Mouse (Mus musculus) activated CD4-positive, CD25-positive, alpha-beta regulatory T cell, adult 4 months (primary cell): ENCODE results near the gene Braf. TPM values are rescaled to one million over a fixed set of nuclear protein-coding genes. Genes with fewer than 3 reads are reported as not detected.
"Not testable (repeated sequence)": the region's sequence is repeated elsewhere in the genome, so short reads cannot be mapped to it uniquely, and the experiment has no call there.

Experiments used
- ATAC-seq: one replicate; pipeline ENCODE4 v1.8.0; 2017
- polyA plus RNA-seq, 2 experiments: library from polyadenylated mRNA; unstranded; fragments of 100-300 nt; shearing (Covaris generic); gene quantifications; one replicate each; pipeline ENCODE4 v1.2.1; 2017

The Braf gene
- polyA plus RNA-seq, result 10 to 100 TPM; 15.0 to 15.6 TPM

DNA sequence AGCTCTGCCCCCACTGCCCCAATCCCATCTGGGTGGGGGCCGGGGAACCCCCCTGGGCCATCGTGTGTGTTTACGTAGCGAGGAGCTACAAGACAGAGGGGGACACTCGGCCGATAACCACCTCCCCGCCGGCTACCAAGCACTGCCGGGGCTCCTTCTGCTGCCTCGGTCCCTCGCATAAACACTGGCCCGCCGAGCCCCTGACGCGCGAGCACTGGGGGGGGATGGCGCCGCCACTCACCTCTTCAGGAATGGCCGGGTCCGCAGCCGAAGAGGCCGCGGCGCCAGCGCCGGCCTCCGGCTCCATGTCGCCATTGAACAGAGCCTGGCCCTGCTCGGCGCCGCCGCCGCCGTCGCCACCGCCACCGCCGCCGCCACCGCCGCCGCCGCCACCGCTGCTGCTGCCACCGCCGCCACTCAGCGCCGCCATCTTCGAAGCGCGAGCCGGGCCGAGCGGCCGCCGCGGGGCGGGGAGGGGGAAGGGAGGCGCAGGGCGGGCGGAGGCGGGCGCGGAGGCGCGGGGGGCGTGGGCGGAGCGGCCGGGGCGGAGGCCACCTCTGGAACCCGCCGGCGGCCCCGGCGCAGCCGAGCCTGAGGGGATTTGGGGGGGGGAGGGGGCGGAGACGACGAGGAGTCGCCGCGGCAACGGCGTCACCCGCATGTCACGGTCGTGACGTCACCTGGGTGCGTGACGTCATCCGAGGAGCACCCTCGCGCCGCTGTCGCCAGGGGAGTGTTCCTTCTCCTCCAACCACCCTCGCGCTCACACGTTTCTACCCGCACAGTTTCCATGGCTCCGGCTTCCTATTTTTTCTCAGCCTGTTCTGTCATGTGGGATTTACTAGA is at the start of gene Braf:
Braf (minus strand) TSS at position 598 of the 846 bp plus-strand sequence.
- peak; percentile 81 for ATAC-seq

DNA sequence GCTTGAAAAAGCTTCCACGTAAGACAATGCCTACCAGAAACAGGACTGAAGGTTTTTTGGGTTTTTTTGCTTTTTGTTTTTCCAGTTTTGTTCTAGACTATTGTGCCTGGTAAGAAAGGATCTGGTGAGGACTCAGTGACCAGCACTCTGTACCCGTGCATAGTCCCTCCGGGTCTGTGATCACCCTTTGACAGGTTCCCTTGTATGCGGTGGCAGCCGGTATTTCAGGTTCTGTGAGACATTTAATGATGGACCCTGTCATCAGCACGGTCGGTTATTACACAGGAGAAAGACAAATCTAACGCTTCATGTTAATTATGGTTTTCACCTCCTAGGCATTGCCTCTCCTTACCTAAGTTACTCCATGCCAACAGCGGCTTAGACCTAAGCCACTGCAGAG is 49.8 kb upstream of the Braf start:
- ATAC-seq, result no peak

DNA sequence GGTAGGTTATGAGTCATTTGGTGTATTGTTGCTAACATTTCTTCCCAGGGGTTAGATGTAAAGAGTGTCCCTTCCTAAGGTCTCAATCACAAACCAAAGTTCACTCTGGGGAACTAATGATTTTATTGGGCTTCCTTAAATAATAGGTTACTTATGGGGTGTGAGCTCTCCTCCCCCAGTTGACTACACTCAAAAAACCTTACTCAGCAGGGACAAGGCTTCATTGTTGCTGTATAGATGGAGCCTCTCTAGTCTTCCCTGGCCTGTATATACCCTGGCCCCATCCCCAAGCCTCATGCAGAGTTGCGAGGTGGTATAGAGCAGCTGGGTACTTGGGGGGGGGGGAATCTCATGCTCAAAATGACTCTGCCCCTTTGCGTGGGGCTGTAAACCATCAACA is 32.0 kb upstream of the Braf start:
- ATAC-seq, result no peak

DNA sequence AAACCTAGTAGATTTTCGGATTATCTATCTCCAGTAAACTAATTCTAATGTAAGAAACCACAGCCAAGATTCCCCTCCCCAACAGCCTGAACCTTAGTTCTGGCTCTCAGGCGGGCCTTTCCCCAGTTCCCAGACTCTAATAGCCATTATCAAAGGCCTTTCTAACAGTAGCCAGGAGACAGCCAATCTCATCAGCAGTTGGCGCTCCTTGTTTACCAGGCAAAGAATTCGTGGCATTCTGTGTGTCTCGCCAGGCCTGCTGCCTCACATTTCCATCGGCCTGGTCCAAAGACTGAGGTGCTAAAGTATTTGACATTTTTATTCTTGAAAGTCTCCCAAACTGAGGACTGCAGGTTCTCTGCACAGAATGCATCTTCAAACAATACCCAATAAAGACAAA is 24.6 kb upstream of the Braf start:
- no peak for ATAC-seq

DNA sequence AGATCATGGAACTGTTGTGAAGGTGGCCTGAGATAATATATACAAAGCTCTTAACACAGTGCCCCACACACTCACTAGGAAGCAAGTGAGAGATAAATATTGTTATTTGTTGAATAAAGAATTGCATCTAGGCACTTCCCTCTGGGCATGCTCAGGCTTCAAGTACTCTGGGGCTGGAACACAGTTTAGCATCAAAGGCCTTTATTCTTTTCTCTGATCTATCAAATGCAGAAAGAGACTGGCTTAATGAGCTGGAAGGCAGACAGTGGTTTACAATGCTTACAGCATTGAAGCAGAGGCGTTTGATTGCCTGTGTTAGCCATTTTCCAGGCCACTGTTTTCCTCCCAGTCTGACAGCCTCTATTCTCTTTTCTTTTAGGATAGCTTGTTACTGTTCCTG is 21.8 kb upstream of the Braf start:
- ATAC-seq, result no peak

DNA sequence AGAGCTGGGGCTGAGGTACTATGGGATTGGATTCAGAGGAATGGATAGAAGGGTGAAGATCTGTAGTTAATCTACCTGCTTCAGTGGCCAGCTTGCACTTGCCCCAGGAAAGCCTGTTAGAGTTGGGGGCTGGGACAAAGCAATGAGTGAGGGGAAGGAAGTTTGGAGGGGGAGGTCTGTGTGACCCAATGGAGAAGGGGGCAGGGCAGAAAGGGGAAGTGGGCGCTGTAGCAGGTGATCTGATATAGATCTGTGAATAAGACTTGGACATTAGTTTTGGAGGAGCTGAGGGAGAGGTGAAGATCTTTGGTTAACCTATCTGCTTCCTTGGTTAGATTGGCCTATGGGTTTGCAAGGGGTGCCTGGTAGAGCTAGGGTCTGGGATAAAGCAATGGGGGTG is 20.2 kb upstream of the Braf start:
- ATAC-seq, result no peak

DNA sequence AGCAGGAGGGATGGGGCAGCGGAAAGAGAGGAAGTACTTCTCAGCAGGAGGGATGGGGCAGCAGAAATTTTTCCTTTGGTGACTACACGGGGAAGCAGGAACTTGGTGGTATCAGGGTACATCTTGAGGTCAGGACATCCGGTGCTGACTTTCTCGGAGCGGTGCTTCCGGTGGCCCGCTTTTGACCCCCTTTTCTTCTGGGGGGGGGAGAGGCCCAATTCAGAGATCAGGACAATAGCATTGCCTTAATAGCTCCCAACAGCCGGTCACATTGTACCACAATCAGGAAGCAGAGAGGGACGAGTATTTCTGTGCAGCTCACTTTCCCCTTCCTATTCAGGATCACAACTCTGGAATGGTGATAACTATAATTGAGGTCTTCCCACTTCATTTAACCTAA is 14.4 kb upstream of the Braf start:
- ATAC-seq, result not testable (repeated sequence)

DNA sequence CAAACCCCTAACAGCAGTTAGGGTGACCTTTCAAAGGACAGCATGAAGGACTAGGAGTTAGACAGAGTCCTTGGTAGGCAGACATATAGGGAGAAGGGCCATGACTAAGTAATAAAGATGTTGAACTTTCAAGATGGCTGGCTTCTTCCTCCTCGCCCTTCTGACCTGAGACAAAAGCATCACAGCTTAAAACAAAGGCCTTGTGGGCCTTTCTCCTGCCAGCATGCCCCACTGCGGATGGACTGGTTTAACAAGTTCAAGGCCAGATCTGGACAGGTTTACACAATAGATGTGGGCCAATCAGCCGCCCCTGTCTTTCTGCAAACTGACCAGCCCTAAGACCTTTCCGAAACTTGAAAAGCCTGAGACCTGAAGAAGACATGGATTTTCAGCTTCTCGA is 2.8 kb upstream of the Braf start:
- ATAC-seq, result no peak

DNA sequence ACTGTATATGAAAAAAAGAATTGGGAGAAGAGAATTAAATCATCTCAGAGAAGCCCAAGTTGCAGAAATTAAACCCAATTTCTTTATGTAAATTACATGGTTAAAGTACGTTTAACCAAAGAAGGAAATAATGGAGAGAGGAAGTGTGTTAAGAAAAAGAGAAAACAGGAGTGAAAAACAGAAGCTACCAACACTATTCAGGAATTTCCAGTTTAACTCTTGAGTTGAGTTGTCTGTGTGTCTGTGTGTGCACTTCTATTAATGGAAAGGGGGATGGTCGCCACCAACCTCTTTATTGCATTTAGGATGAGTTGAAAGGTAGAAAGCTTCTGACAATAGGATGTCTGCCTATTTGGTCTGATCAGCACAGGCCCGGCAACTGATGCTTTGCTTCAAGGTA is 886 bp upstream of the Braf start:
- no peak for ATAC-seq

DNA sequence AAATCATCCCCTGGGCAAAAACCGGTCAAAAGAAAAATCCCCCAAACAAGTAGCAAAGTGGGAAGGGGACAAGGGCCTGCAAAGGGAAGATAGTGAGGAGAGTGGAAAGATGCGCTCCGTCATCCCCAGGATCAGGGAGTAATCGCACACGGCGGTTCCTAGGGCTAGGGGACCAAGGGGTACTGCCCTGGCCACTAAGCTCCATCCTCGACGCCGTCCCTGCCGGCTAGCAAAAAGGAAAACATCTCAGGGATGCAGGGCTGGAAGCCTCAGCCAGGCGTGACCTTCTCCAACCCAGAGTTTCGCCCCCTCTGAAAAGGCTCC is 759 bp downstream of the Braf start:
- ATAC-seq, result peak; percentile 11

DNA sequence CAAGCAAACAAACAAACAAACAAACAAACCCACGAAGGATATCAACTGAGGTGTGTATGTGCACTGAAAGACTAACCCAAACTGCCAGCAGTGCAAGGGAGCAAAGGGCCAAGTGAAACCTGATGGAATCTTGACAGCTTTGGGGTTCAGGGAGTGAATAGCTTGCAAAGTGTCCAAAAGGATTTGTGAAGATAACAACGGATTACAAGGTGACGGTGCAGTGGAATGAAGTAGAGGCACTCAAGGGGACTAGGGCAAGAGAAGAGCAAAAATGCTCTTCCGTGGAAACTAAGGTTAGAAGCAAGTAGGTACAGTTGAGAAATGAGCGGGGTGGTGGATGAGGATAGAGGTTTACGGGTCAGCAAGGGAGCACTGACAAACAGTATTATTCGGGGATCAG is 1.2 kb downstream of the Braf start:
- ATAC-seq, result no peak

DNA sequence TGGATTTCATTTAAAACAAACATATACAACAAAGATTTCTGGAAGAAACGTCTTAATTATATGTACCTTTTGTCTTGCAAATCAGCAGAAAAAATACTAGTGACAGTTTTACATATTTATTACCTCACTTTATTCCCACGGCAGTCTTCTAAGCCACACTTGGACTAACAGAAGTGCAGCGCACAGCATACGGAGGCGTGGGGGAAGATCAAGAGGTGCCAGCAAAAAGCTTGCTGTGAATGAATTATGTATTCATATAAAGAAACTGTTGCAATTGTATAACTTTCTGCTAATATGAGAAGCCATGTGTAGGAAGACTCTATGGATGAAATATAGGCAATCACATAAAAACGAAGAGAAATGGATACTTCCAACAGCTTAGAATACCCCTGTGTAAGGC is 6.7 kb downstream of the Braf start:
- no peak for ATAC-seq

DNA sequence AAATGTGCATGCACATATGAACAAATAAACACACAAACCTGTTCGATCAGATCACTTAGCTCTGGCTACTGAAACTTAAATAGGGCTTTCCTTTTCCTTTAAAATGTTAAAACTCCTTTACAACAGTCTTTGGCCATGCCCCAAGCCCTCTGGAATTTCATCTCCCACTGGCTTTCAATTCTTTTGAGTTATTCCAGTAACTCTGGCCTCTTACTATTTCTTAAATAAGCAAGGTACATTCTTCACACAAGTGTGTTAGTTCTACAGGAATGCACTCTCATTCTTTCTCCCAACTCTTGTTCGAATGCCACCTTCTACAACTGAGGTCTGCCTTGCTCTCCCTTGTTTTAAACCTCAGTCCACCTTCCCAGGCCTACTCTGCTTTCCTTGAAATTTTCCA is 8.2 kb downstream of the Braf start:
- ATAC-seq, result no peak

DNA sequence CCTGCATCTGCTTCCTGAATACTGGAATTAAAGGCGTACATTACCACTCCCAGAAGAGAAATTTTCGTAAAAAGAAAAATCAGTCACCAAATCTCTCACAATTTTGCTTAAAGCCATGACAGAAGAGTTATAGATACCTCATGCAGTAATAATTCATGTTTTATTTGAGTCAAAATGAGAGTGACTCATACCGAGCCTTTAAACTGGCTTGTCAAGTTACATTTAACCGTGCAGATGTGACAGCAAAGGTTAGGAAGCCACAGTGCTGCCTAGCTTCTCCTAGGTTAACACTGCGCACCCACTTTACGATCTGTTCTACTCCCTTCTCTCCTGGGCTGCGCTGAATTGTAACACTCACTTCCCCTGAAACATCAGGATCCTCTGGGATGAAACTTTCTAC is 10.9 kb downstream of the Braf start:
- peak; percentile 28 for ATAC-seq

DNA sequence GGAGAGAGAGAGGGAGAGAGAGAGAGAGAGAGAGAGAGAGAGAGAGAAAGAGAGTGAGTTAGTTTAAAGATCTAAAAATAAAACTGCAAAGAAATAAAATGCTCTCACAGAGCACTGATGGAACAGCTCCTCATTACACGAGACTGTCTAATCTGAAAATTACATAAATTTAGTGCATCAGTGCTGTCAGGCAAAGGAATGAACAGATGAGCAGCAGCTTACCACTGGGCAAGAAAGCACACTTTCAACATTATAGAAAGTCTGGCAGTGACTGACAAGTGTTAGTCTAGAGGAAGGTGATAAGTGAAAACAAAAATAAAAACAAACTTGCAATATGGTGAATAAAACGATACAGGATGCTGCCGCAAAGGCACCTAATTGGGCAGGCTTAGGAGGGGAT is 11.9 kb downstream of the Braf start:
- no peak for ATAC-seq

DNA sequence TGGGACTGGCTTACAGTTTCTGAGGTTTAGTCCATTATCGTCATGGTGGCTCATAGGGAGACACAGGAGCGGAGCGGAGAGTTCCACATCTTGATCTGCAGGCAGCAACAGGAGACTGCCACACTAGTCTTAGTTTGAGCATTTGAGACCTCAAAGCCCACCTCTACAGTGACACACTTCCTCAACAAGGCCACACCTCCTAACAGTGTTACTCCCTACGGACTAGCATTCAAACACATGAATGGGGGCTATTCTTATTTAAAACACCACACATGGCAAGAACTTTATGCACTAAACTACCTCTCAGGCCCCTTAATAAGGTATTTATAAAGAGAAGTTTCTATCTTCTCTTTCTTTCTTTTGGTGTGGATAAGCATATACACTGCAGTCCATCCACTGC is 19.6 kb downstream of the Braf start:
- ATAC-seq, result no peak

DNA sequence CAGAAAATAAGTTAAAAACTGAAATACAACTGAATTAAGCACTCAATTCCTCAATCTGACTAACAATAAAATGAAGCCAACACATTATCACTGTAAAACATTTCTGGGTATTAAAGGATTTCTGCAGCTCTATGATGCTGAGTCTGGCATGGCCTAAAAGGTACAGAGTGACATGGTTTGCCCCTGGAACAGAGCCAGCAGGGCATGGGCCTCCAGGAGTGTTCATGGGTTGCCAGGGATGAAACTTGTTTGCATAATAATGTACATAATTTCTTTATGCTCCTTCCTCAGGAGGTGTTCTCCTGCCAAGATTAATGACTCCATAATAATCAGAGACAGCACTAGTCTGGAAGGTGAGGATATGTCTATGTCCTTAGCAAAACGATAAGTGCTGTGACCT is 32.1 kb downstream of the Braf start:
- no peak for ATAC-seq

DNA sequence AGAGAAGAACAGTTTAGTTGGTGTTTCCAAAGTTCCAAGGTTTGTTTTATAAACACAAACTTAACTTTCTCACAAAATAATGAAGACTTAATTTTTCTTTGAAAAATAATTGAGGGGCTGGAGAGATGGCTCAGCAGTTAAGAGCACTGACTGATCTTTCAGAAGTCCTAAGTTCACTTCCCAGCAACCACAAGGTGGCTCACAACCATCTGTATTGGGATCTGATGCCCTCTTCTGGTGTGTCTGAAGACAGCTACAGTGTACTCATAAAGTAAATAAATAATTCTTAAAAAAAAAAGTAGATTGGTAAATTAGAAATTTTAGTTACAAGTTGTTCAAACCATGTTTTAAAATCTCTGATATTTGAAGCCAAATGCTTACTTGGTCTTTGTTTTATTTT is 38.4 kb downstream of the Braf start:
- ATAC-seq, result not testable (repeated sequence)

DNA sequence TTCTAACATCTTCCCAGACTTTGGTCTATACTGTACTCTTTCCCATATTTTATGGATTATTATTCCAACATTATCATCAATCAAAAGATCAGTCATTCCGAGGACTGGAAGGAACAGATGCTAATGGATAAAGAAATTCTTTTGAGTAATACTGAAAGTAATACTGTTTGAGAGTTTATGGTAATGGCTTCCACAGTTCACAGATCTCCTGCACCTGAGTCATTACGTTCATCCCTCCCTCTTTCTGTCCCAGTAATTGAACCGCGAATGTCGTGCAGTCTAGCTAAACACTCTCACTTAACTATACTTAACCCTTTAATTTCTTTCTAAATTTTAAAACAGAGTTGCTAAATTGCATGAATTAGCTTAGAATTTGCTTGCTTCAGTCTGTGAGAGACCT is 43.5 kb downstream of the Braf start:
- no peak for ATAC-seq

DNA sequence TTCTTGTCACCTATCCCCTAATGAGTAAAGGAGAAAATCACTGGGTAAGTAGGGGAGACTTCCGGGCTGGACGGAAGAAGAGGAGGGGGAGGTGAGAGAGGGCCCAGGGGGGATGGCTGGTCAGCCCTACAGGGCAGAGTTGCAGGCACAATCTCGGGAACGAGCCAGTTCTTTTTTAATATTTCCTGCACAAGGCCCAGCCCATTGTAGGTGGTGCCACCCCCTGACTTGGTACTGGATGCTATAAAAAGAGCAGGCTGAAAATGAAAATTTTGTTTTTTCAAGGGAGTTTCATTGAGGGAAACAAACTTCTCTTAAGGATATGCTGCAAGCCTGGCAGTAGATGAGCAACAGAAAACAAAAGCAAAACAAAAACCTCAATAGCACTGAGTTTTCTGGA is 44.7 kb downstream of the Braf start:
- no peak for ATAC-seq

DNA sequence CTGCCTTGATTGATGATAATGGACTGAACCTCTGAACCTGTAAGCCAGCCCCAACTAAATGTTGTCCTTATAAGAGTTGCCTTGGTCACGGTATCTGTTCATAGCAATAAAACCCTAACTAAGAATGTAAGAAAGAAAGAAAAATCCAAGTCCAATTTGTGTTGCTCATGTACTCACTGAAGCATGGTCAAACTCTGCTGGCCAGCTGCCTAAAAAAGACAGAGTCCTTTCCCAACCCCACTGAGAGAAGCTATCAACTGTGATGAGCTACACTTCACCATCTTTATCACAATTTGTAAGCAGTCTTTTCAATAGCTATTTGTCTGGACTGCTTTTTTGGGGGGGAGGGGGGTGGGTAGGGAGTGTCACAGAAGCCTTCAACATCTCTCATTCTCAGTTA is 47.0 kb downstream of the Braf start:
- ATAC-seq, result no peak

DNA sequence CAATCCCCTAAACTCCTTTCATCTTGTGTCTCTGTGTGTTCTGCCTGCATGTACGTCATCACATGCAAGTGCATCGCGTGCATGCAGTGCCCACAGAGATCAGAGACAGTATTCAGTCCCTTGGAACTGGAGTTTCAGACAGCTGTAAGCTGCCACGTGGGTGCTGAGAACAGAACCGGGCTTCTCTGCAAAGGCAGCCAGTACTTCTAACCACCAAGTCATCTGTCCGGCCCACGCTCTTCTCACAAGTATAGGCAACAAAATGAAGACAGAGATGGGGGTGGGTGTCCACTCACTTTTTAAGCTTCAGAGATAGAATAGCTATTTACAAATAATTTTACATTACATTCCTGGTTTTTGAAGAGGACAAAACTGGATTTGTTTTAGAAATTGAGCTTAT is 50.2 kb downstream of the Braf start:
- no peak for ATAC-seq

DNA sequence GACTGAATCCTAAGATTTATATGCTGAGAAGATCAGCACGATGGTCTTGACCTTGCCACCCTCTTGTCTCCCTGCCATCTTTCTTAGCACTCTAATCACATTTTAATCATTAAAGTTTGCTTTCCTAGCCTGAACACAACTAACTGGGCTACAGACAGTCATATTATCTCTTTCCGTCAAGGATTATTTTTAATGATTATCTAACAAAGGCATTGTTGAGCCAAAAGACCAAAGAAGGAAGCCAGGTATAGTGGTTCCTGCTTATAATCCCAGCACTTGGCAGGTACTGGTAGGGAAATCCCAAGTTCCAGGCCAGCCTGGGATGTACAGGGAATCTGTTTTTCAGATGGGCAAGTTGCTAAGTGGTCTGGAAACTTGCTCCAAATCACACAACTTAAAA is 114.0 kb downstream of the Braf start:
- no peak for ATAC-seq

DNA sequence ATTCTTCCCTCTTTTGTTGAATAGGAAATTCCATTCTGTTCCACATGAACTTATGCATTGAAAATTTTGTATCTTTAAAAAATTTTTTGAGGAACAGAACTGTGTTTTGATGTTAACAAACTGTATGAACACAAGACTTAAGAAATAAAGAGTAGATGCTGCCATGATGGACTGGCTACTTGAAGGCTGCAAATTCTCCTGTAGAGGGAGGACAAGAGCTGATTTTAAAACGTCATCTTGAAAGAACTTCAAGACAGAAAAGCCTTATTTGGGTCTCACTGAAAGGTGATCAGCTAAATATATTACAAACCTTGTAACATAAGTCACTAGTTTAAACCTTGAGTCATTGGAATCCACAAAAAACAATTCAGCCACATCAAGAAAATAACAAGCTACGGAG is 115.1 kb downstream of the Braf start:
- ATAC-seq, result no peak

DNA sequence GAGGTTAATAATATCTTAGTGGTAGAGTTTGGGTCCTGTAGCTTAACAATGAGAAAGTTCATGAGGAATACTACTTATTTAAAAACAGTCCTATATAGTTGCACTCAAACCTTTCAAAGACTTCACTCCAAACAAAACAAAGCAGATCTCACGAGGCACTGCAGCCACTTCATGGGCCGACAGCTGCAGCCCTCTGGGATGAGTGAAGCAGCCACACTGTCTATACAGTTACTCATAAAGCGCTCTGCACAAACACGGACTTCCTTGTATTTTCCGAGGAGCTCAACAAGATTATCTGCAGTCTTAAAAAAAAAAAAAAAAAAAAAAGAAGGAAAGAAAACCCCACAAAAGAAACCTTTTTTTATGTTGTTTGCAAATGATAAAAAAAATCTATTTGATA is 117.9 kb downstream of the Braf start:
- no peak for ATAC-seq
